Mouse (Mus musculus): ENCODE measurements at regions not wholly inside any gene's neighbourhood (a gene's known extent, or its start where the extent isn't known, plus 50 kb on each side); places are given as distances from the start of the nearest gene placed in this dataset.

- TF ChIP-seq POLR2A (IDR thresholded peaks at IDR 0.05; ENCODE audit: extremely low read depth, insufficient read depth, low read length), result no peak
- TF ChIP-seq CTCF (IDR thresholded peaks at IDR 0.05; ENCODE audit: extremely low read depth, insufficient read depth, low read length), result no peak
Measured at GRCm38 (mm10) chr6:111781710-111782481, 491.7 kb upstream of the Lmcd1 start.
